Mouse (Mus musculus): ENCODE measurements around the gene Casp2.

GRCm38 (mm10) chr6:42237276-42237805 is 27.4 kb upstream of the Casp2 start:
- TF ChIP-seq SRF (IDR thresholded peaks at IDR 0.05; ENCODE audit: control insufficient read depth, insufficient read length, low read depth), result no peak
- TF ChIP-seq POLR2A (IDR thresholded peaks at IDR 0.05; ENCODE audit: insufficient read length, low read depth), result no peak
- no peak for TF ChIP-seq POLR2AphosphoS2 (IDR thresholded peaks at IDR 0.05; ENCODE audit: insufficient read length, low read depth)
- TF ChIP-seq E2F4 (IDR thresholded peaks at IDR 0.05; ENCODE audit: insufficient read depth), result no peak
